Mouse (Mus musculus): ENCODE measurements around the gene Clic6. TPM values are rescaled to one million over a fixed set of nuclear protein-coding genes. Genes with fewer than 3 reads are reported as not detected.
"Not testable (repeated sequence)": the region's sequence is repeated elsewhere in the genome, so short reads cannot be mapped to it uniquely, and the experiment has no call there.

Clic6 gene
- polyA plus RNA-seq, 1 experiment, result not detected

DNA sequence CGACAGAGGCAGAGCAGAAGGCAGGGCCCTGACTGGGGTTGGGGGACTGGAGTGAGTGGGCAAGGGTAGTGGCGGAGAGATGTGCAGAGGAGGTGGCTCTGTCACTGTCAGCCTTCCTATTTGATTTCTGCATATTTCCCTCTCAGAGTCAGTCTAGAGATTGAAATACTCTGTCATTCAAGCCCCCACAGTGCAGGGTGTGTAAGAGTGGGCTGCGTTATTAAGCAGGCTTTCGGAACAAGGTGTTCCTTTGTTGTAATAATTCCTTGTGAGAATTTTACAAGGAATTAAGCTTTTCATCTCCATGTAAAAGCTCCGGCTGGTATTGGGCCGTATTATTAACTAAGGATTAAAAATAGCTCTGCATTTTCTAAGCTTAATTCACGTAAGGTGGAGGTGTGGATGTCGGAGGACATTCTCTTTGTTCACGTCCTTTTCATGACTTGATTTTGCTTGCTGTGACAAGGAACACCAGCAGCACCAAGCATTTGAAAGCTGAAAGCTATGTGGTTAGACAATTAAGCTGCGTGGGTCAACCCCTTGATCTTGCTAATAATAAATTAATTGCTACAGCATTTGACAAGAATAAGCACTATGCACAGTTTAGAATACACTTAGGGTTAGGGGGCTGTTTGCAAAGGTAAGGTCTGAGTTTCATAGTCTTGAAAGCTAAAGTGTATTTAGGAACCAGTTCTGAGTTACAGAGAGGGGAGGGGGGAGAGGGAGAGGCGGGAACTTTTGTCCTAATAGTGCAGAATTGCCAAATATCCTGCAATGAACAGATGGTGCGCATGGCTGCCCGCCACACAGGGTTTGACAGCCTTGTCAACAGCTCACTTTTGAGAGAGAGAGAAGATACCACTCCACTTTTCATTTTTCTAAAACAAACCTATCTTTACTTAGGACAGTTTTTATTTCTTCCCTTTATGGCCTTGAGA lies 25.6 kb downstream of the Clic6 start:
- no peak for TF ChIP-seq SRF (IDR thresholded peaks at IDR 0.05; ENCODE audit: control insufficient read depth, insufficient read length, low read depth)
- no peak for TF ChIP-seq TCF12 (IDR thresholded peaks at IDR 0.05; ENCODE audit: insufficient read depth, poor library complexity, severe bottlenecking)
- TF ChIP-seq MAX (IDR thresholded peaks at IDR 0.05; ENCODE audit: low read depth), result no peak
- TF ChIP-seq E2F4 (IDR thresholded peaks at IDR 0.05; ENCODE audit: insufficient read depth), result no peak
- no peak for TF ChIP-seq USF1 (IDR thresholded peaks at IDR 0.05; ENCODE audit: low read depth)
- TF ChIP-seq MYOD1 (IDR thresholded peaks at IDR 0.05; ENCODE audit: control insufficient read depth in 1 of 3, insufficient read length in 2 of 3, low read depth in 2 of 3), result no peak
- no peak for TF ChIP-seq POLR2AphosphoS2 (IDR thresholded peaks at IDR 0.05; ENCODE audit: insufficient read length, low read depth)
- no peak for TF ChIP-seq POLR2A (IDR thresholded peaks at IDR 0.05; ENCODE audit: insufficient read length, low read depth)
- no peak for TF ChIP-seq MYOG (IDR thresholded peaks at IDR 0.05; ENCODE audit: control insufficient read depth in 1 of 3, insufficient read depth in 1 of 3, insufficient read length in 2 of 3, low read depth in 2 of 3)
- no peak for TF ChIP-seq CEBPB (IDR thresholded peaks at IDR 0.05; ENCODE audit: insufficient read depth, poor library complexity, severe bottlenecking)
- no peak for TF ChIP-seq TCF3 (IDR thresholded peaks at IDR 0.05; ENCODE audit: insufficient read length, low read depth)
- Histone ChIP-seq H3ac (ENCODE audit: control insufficient read depth, insufficient read length) (no peak overlapping the region), H3K27me3 (ENCODE audit: control insufficient read depth, insufficient read depth, insufficient read length) (no peaks in the 10 kb centered on the region), H3K36me3 (ENCODE audit: control insufficient read depth, insufficient read depth) (no peaks in the 10 kb centered on the region), H3K4me3 (no peak overlapping the region), H3K4me2 (ENCODE audit: low read depth) (no peak overlapping the region), H3K79me2 (ENCODE audit: control insufficient read depth, insufficient read depth) (no peaks in the 10 kb centered on the region)

DNA sequence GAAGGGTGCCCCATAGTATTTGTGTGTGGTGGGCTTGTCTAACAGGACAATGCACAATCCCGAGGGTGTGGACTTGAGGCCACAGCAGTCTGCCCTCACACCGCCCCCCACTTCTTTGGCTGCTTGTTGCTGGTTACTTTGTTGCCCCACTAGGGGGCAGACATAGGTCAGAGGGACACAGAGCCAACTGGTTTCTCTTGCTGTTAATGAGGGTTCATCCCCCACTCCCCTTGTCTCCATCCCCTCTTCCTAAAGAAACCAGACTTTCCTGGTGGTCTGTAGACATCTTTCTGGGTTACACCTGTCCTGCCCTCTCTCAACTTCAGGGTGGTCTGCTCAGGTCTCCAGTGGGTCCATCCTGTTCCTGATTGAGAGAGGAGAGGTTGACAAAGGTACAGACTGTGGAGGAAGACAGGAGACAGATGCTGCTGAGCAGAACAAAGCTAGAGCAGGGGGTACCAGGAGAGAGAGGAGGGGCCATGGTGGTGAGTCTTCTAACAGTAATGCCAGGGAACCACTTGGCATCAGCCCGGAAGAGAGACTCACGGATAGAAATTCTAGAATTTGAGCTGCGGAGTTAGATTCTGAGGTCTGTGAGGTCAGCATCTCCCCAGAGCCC lies 26.3 kb downstream of the Clic6 start:
- TF ChIP-seq MYOD1 (IDR thresholded peaks at IDR 0.05; ENCODE audit: control insufficient read depth in 1 of 3, insufficient read length in 2 of 3, low read depth in 2 of 3), result no peak
- no peak for TF ChIP-seq POLR2A (IDR thresholded peaks at IDR 0.05; ENCODE audit: insufficient read length, low read depth)
- no peak for TF ChIP-seq MAX (IDR thresholded peaks at IDR 0.05; ENCODE audit: low read depth)
- TF ChIP-seq CEBPB (IDR thresholded peaks at IDR 0.05; ENCODE audit: insufficient read depth, poor library complexity, severe bottlenecking), result no peak
- TF ChIP-seq MYOG (IDR thresholded peaks at IDR 0.05; ENCODE audit: control insufficient read depth in 1 of 3, insufficient read depth in 1 of 3, insufficient read length in 2 of 3, low read depth in 2 of 3), result no peak
- no peak for TF ChIP-seq SRF (IDR thresholded peaks at IDR 0.05; ENCODE audit: control insufficient read depth, insufficient read length, low read depth)
- no peak for TF ChIP-seq REST (IDR thresholded peaks at IDR 0.05; ENCODE audit: insufficient read depth, insufficient read length)
- TF ChIP-seq E2F4 (IDR thresholded peaks at IDR 0.05; ENCODE audit: insufficient read depth), result no peak
- no peak for TF ChIP-seq TCF12 (IDR thresholded peaks at IDR 0.05; ENCODE audit: insufficient read depth, poor library complexity, severe bottlenecking)
- no peak for TF ChIP-seq POLR2AphosphoS2 (IDR thresholded peaks at IDR 0.05; ENCODE audit: insufficient read length, low read depth)
- TF ChIP-seq USF1 (IDR thresholded peaks at IDR 0.05; ENCODE audit: low read depth), result no peak
- TF ChIP-seq TCF3 (IDR thresholded peaks at IDR 0.05; ENCODE audit: insufficient read length, low read depth), result no peak

GRCm38 (mm10) chr16:92514896-92515295 lies 29.4 kb downstream of the Clic6 start:
- H3K27me3 ChIP-seq (ENCODE audit: control insufficient read depth, insufficient read depth, insufficient read length); H3K36me3 ChIP-seq (ENCODE audit: control insufficient read depth, insufficient read depth); H3K4me3 ChIP-seq; H3ac ChIP-seq (ENCODE audit: control insufficient read depth, insufficient read length); H3K4me2 ChIP-seq (ENCODE audit: low read depth); H3K79me2 ChIP-seq (ENCODE audit: control insufficient read depth, insufficient read depth): not testable (repeated sequence)

More for the DNA sequence above, 26.3 kb downstream of the Clic6 start:
- Histone ChIP-seq H3ac (ENCODE audit: control insufficient read depth, insufficient read length) (no peak overlapping the region), H3K79me2 (ENCODE audit: control insufficient read depth, insufficient read depth) (no peaks in the 10 kb centered on the region), H3K4me3 (no peak overlapping the region), H3K27me3 (ENCODE audit: control insufficient read depth, insufficient read depth, insufficient read length) (no peaks in the 10 kb centered on the region), H3K4me2 (ENCODE audit: low read depth) (no peak overlapping the region), H3K36me3 (ENCODE audit: control insufficient read depth, insufficient read depth) (no peaks in the 10 kb centered on the region)

DNA sequence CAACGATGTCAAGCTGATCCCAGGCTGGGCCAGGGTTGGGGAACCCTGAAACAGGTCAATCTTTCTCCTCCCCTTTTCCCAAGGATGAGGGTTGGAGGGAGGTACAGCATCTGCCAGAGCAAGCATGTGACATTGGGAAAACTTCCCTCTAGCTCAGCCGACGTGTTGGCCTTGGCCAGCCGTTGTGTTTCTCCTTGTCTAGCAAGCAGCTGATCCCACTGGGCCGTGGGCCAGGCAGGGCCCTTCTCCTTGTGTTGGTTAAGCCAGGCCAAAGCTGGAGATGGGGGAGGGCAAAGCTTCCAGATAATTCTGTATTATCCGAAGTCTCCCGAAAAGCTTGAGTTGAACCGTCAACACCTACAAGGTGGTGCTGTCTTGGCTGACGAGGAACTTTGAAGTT lies 30.6 kb downstream of the Clic6 start:
- no peak overlapping the region for H3K4me2 ChIP-seq (ENCODE audit: low read depth)
- no peak overlapping the region for H3K4me3 ChIP-seq
- H3K27me3 ChIP-seq (ENCODE audit: control insufficient read depth, insufficient read depth, insufficient read length), result no peaks in the 10 kb centered on the region
- H3K79me2 ChIP-seq (ENCODE audit: control insufficient read depth, insufficient read depth), result no peaks in the 10 kb centered on the region
- TF ChIP-seq POLR2A (IDR thresholded peaks at IDR 0.05; ENCODE audit: insufficient read length, low read depth) (no peak), USF1 (IDR thresholded peaks at IDR 0.05; ENCODE audit: low read depth) (no peak), SRF (IDR thresholded peaks at IDR 0.05; ENCODE audit: control insufficient read depth, insufficient read length, low read depth) (no peak), E2F4 (IDR thresholded peaks at IDR 0.05; ENCODE audit: insufficient read depth) (no peak), TCF12 (IDR thresholded peaks at IDR 0.05; ENCODE audit: insufficient read depth, poor library complexity, severe bottlenecking) (no peak), CEBPB (IDR thresholded peaks at IDR 0.05; ENCODE audit: insufficient read depth, poor library complexity, severe bottlenecking) (no peak), POLR2AphosphoS2 (IDR thresholded peaks at IDR 0.05; ENCODE audit: insufficient read length, low read depth) (no peak), REST (IDR thresholded peaks at IDR 0.05; ENCODE audit: insufficient read depth, insufficient read length) (no peak), MYOG (IDR thresholded peaks at IDR 0.05; ENCODE audit: control insufficient read depth in 1 of 3, insufficient read depth in 1 of 3, insufficient read length in 2 of 3, low read depth in 2 of 3) (no peak), MAX (IDR thresholded peaks at IDR 0.05; ENCODE audit: low read depth) (no peak), MYOD1 (IDR thresholded peaks at IDR 0.05; ENCODE audit: control insufficient read depth in 1 of 3, insufficient read length in 2 of 3, low read depth in 2 of 3) (no peak), TCF3 (IDR thresholded peaks at IDR 0.05; ENCODE audit: insufficient read length, low read depth) (no peak)
- no peak overlapping the region for H3ac ChIP-seq (ENCODE audit: control insufficient read depth, insufficient read length)
- H3K36me3 ChIP-seq (ENCODE audit: control insufficient read depth, insufficient read depth), result no peaks in the 10 kb centered on the region

Measured in myocyte (in vitro differentiated cells).